Mouse (Mus musculus): ENCODE measurements at regions not wholly inside any gene's neighbourhood (a gene's known extent, or its start where the extent isn't known, plus 50 kb on each side); places are given as distances from the start of the nearest gene placed in this dataset.

DNA sequence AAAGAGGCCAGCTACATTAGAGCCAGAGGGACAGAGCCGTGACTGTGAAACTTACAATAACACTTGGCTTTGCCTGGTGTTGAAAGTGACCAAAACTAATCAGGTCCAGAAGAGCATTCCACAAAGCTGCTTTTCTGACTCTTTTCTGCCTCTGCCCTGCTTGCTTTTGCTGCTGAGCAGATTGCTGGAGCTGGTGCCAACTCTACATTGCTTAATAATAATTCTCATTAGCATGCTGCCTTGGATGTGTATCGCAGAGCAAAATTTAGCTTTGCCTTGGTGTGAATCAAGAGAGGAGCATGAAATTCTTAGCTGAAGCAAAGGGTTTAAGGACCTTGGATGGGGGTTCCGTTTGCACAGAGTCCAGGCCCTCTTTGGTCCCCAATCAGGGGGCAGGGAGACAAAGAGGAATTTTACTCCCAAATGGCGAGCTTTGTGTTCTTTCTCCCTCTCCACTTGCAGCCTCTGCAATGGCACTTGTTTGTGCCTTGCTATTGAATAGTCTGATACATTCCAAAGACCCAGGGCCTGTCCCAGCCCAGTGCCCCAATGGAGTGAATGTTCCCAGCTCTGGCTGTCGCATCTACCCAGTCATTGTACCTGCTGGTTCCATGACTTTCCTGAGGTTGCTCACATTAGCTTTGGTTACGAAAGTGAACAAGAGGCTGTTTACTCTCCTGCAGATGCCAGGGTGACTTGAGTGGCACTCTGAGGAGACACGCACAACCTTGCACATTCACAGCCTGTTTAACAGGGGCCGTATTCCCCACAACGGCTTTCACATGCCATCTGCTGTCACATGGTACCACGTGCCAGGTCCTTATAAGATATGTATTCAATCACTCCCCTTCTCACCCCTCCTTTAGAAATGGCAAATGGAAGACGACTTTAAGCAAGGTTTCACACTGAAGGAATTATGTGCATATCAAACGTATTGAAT lies 76.9 kb upstream of the Rfx3 start:
- no peaks in the 10 kb centered on the region for H3K36me3 ChIP-seq (ENCODE audit: control insufficient read depth, insufficient read depth, low read length)
- H3K9me3 ChIP-seq (ENCODE audit: control insufficient read depth, low read length): no peaks in the 10 kb centered on the region
- no peak overlapping the region for H3K4me2 ChIP-seq (ENCODE audit: low read depth, low read length, severe bottlenecking)
- H3K4me1 ChIP-seq (replicated peaks; ENCODE audit: control insufficient read depth, insufficient read depth, low read length): peaks cover 3% of the 10 kb centered on the region; the same call in 1 of the 2 replicates
- no peak overlapping the region for H3K4me3 ChIP-seq (ENCODE audit: low read depth, low read length)
- no peaks in the 10 kb centered on the region for H3K27me3 ChIP-seq (ENCODE audit: control insufficient read depth, insufficient read depth, low read length)
- DNase-seq (ENCODE audit: low spot score) (no peak), ATAC-seq (replicated peaks; ENCODE audit: low FRiP score) (peak; percentile 46; the same call in 1 of the 2 replicates)
- no peak overlapping the region for H3K9ac ChIP-seq (ENCODE audit: low read length)
- no peak overlapping the region; the same call in 1 of the 2 replicates for H3K27ac ChIP-seq (ENCODE audit: low read depth, low read length)
- WGBS: 62% methylated on average over 12 of the region's 12 CpGs

DNA sequence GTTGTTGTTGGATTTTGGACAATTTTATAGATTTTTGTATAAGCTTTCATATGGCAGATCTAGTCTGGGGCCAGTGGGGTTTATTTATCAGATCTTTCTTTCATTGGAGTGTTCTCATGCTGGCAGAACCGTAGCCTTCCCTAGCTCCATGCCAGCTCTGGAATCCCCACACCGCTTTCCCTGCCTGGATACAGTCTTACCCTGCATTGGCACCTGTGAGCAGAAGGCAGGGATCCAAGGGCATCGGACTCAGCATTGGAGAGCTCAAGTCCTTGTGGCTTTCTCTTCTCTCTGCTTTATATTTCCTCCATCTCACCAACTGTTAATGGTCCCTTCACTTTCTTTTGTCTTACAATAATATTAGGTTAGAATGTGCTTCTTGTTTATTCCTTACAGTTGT lies 59.4 kb upstream of the Rfx3 start:
- no peak overlapping the region for H3K4me3 ChIP-seq (ENCODE audit: low read depth, low read length)
- ATAC-seq (replicated peaks; ENCODE audit: low FRiP score) (no peak), DNase-seq (ENCODE audit: low spot score) (no peak)
- no peak overlapping the region for H3K4me2 ChIP-seq (ENCODE audit: low read depth, low read length, severe bottlenecking)
- no peaks in the 10 kb centered on the region for H3K9me3 ChIP-seq (ENCODE audit: control insufficient read depth, low read length)
- H3K27ac ChIP-seq (ENCODE audit: low read depth, low read length): no peak overlapping the region
- no peaks in the 10 kb centered on the region for H3K27me3 ChIP-seq (ENCODE audit: control insufficient read depth, insufficient read depth, low read length)
- 93% methylated on average over 3 of the region's 3 CpGs for WGBS
- no peaks in the 10 kb centered on the region for H3K36me3 ChIP-seq (ENCODE audit: control insufficient read depth, insufficient read depth, low read length)
- no peaks in the 10 kb centered on the region for H3K4me1 ChIP-seq (replicated peaks; ENCODE audit: control insufficient read depth, insufficient read depth, low read length)
- H3K9ac ChIP-seq (ENCODE audit: low read length): no peak overlapping the region

All from forebrain, embryonic 11.5 days (tissue).